Mouse (Mus musculus) mesoderm, embryonic 11.5 days (tissue): Measurements from ENCODE around the gene Mrpl48.

ENCODE experiments used
- DNase-seq: peaks from one replicate; pipeline ENCODE4 v3.0.0-alpha.2; 2012; ENCODE audit warnings: low read depth, low spot score

The Mrpl48 gene

DNA sequence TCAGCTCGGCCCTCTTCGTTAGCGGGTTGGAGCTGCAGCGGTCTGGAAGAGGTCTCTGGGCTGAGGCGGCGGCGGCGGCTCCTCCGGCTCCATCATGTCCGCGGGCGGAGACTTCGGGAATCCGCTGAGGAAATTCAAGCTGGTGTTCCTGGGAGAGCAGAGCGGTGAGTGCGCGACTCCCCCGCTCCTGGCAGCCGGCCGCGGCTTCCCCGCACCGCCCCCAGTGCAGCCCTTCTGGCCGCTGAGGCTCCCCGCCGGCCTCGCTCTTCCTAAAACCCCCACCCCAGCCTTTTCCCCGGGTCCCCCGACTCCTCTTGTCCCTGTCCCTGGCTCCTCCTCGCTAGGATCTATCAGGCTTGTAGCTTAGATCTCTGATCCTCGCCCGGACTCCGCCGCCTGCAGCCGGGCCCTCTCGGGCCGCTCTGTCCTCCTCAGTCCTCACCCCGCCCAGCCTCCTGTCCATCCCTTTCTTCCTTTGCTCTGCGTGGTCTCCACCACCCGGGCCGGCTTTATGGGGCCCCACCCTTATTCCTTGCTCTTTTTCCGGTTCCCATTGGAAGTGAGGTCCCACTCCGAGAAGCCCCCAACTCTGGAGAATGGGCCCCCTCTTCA, at the start of gene Mrpl48:
Gene Mrpl48, minus strand, starts transcription at position 172 of the 612 bp plus-strand sequence.
- peak; percentile 41 for DNase-seq

DNA sequence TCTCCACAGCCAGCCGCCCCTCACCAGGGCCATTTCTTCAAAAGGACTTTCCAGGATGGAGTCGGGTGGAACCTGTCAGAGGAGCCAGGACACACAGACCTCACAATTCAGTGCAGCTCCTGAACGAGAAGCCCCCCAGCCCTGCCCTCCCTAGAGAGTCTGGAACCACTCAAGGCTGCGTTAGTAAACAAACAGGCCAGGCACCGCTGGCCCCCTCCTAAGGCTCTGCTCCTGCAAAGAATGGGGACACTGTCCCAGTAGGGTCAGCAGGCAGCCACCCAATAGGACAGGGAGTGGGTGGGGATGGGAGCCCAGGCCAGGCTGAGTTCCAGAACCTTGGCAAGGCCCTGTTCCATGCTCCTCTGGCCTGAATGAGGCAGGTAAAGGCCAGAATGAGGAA, 48.6 kb upstream of the Mrpl48 start:
- no peak for DNase-seq

- no peak for DNase-seq
These were observed 46.3 kb upstream of the Mrpl48 start for GRCm38 (mm10) chr7:100654441-100654840.

DNA sequence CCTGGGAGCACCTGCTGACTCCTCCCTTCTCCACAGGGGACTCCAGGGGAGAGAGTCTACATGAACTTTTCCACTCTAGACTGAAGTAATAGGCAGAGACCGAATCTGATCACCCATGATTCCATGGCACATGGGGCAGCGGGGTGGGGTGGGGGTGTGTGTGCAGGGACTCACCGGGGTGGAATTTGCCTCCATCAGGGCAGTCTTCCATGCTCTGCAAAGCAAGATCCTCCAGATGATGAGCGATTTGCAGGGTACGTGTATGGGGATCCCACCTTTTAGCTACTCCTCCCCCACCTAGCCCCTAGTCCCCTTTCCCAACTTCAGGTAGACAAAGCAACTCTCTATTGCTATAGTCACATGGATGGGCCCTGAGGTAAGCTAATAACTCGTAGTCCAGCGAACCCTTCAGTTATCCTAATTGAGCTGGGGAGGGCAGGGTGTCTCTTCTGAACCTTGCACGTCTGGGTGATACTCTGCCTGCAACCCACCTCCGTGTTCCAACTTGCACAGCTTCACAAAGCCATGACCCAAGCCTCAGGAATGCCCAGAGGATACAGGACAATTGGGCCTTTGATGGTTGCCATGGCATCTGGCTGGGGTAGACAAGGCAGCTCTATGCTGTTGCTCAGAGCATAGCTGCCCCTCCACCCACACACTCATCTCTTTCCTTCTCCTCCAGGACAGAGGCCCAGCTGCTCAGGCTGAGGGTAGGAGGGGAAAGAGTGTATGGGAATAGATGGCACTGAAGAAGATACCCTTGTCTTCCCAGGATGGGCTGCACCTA, 45.6 kb upstream of the Mrpl48 start:
- DNase-seq: peak; percentile 70

DNA sequence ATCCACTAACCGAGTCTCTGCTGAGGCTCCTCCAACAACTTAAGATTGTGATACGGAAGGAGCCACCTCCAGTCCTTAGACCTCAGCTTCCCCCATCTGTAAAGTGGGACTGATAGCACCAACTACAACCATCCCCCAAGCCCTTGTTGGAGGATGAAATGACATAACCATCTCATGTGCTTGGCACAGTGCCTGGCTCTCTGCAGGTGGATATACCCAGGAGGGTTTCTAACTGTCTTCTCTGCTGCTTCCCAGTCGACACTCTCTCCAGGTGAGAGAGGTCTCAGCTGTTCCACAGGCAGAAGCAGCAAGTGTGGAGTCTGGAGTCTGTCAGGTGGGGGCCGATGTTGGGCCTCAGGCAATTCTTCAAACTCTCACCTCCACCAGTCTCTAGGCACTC, 42.9 kb upstream of the Mrpl48 start:
- DNase-seq: no peak

DNA sequence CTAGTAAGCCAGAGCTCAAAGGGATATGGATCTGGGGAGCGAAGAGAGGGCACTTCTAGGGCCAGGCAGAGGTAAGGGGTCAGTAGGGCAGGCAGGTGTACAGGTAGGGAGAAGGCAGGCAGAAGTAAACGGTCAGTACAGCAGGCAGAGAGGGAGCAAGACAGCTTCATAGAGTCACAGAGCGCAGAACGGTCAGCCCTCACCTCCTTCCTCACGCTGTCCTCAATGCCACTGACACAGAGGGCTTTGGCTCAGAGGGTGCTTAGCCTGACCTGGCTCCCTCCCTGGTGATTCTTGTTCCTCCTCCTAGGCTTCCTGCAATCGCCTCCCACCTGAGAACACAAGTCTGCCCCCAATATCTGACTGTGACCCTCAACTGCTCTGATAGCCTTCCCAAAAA, 42.3 kb upstream of the Mrpl48 start:
- DNase-seq: no peak

- DNase-seq: no peak
These were observed 41.7 kb upstream of the Mrpl48 start for GRCm38 (mm10) chr7:100649826-100650225.

DNA sequence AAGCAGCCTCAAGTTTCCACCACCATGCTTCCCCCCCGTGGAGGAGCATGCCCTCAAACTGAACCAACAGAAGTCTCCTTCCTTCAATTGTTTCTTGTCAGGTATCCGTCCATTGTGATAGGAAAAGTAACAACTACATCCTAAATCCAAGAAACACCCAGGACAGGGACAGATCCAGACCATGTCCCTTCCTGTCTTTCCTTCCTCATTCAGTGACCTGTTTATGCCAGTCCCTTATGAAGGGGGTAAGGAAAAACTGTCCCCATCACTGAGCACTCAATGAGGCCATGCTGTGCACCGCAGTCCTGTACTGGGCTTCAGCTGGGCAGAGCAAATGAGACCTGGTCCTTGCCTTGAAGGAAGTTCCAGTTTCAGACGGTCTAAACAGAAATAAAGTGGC, 41.0 kb upstream of the Mrpl48 start:
- DNase-seq: no peak

DNA sequence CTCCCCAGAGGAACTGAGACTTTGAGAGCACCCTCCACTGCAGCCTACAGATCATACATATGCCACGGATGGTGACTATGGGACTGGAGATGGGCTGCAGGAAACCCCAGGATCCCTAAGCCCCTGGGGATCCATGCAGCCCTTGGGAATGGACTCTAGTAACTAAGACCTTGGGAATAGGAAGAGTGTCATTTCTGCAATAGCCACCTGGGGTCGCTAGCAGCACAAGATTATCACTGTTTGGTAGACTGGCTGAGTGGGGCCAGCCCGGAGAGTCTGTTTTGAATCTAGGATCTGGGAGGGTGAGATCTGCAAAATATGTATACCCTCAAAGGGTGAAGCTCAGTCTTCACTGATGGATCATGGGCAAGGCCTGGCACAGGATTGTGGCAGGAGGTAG, 37.0 kb upstream of the Mrpl48 start:
- DNase-seq: peak; percentile 69

- no peak for DNase-seq
These were observed 34.3 kb upstream of the Mrpl48 start for GRCm38 (mm10) chr7:100642413-100642812.

DNA sequence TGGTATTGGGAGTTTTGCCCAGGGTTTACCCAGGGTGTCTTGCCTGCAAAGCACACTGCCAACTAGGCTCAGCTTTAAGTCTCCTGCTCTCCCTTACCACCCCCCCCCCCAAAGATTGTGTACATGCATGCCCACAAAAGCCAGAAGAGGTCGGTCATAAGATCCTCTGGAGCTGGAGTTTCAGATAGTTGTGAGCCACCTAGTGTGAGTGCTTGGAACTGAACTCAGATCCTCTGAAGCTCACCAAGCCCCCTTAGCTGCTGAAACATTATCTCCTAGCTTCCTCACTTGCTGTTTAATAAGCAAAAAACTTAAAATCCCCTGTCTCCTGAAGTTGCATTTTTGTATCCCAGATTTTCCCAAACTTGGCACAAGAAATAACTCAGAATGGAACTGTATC, 29.6 kb upstream of the Mrpl48 start:
- DNase-seq: peak; percentile 29

DNA sequence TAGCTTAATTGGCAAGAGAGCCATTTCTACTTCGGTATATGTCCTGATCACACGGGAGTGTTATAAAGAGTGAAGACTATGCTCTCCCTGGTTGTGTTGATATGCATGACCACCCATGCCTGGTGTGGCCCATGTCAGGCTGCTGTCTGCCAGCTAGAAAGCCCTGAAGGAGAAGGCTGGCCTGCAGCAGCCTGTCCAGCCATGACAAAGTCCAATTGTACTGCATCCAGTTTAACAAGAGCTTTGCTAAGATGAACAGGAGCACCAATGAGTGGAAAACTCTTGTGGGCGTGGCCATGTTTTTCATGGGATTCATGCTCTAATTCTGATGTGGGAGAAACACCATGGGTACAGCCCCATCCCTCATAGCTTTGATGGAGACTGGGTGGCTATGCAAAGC, 16.4 kb upstream of the Mrpl48 start:
- no peak for DNase-seq

DNA sequence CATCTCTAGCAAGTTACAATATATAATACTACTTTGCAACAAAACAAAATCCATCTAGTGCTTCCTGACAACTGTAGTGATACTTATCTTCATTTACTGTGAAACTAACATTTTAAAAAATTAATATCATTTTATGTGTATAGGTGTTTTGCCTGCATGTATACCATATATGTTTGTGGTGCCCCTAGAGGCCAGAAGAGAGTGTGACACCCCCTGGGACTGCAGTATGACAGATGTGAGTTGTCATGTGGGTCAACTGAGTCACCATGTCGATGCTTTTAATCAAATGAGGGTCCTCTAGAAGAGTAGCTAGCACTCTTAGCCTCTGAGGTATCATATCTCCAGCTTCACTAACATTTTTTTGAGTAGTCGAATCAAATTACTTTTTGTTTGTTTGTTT, 14.2 kb upstream of the Mrpl48 start:
- DNase-seq: no peak

GRCm38 (mm10) chr7:100616121-100616857, 8.2 kb upstream of the Mrpl48 start:
- DNase-seq: no peak

GRCm38 (mm10) chr7:100608910-100609309, 809 bp upstream of the Mrpl48 start:
- DNase-seq: no peak

DNA sequence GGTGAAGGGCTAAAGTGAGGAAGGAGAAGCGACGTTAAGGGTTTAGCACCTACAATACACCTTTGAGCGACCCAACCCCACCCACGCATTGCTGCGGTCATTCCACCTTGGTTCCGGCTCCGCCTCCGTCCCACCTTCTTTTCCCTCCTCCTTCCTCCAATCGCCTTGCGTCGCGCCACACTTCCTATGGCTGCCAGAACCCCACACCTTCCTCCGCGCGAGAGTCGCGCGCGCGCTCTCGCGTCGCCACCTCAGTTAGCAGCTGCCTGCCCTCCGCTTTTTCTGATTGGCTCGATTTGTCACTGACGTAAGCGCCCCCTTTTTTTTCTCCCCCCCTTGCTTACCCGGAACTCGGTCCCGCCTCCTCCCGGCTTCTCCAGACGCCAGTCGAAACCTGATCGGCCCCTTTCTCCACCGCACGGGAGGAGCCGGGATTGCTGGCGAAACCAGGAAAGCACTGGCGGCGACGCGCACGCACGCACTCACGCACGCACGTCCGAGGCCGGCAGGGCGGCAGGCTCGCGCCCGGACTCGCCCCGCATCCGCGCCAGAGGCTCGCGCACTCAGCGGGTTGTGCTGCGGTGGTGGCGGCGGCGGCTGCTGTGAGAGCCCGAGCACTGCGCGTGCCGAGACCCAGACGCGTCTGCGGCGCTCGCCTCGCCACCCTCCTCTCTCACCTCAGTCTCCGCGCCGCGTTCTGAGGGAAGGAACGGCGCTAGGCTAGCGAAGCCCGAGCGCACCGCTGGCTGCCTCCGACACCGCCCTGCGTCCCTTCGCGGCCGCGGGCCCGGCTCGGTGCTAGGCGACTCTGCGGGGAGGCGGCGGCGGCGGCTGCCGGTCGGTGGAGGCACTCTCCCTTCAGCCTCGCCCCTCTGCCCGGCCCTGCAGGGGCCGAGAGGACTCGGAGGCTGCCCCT, 629 bp downstream of the Mrpl48 start, which contains the start of gene Rab6a:
Gene Rab6a, plus strand, starts transcription at position 197 of the 916 bp plus-strand sequence.
- DNase-seq: peak; percentile 100

- DNase-seq: no peak
These were observed 7.9 kb downstream of the Mrpl48 start for GRCm38 (mm10) chr7:100600211-100600610.

DNA sequence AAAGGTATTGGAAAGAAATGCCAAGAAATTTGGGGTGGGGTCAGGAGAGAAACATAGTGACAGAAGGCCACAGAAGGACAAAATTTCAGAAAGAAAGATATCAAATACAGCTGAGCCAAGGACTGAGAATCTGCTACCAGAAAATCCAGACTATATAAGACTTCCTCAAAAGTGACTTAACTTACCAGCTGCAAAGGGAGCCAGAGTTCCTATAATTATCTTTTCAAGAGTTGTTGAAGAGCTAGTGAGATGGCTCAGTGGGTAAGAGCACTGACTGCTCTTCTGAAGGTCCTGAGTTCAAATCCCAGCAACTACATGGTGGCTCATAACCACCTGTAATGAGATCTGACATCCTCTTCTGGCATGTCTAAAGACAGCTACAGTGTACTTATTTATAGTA, 14.8 kb downstream of the Mrpl48 start:
- DNase-seq: no peak

DNA sequence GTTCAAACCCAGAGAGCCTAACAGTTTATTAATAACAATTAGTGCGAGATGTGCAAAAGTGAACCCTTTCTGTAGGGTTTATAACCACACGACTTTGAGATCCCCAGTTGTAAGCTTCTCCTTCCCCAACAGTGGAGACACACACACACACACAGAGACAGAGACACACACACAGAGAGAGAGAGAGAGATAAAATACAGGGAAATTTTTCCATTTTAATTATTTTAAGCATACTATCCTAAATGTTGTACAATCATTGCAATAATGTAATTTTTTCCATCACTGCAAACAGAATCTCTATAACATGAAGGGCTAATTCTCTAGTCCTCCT, 16.6 kb downstream of the Mrpl48 start:
- no peak for DNase-seq

GRCm38 (mm10) chr7:100590845-100591521, 17.1 kb downstream of the Mrpl48 start:
- peak; percentile 80 for DNase-seq

DNA sequence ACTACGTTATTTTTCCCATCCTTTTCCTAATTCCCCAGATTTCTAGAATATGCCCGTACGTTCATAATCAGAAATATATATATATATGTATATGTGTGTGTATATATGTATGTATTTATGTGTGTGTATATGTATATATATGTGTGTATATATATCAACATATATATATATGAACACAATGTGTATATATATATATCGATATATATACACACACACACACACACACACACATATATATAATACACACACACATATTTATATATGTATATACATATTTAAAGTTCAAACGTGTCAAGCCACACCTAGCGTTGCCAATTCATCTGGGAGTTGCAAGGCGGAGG, 17.6 kb downstream of the Mrpl48 start:
- DNase-seq: no peak
